Mouse (Mus musculus) lung, postnatal 0 days (tissue): ENCODE results near the gene Slc22a16. TPM values are rescaled to one million over a fixed set of nuclear protein-coding genes. Genes with fewer than 3 reads are reported as not detected.
"Not testable (repeated sequence)": the region's sequence is repeated elsewhere in the genome, so short reads cannot be mapped to it uniquely, and the experiment has no call there.

Source experiments
- ATAC-seq: fragments of 200-750 bp; cut with Nextera tagmentation; 2 replicates; pipeline ENCODE4 v1.8.0; 2017; ENCODE audit warnings: moderate library complexity
- DNase-seq: peaks from one replicate; pipeline ENCODE4 v3.0.0-alpha.2; 2016; ENCODE audit warnings: low spot score
- H3K27ac ChIP-seq: fragments of 300-500 bp; sonication (generic); 2 replicates; pipeline ENCODE4 v1.5.1; 2014; ENCODE audit warnings: antibody characterized with exemption, mild to moderate bottlenecking, low read length, mixed read lengths
- H3K27me3 ChIP-seq: fragments of 300-500 bp; sonication (generic); replicated peaks from 2 replicates; pipeline ENCODE4 v1.6.1; 2014; ENCODE audit warnings: low read length, mixed read lengths; ENCODE audit not compliant: insufficient read depth
- H3K36me3 ChIP-seq: fragments of 300-500 bp; sonication (generic); 2 replicates; pipeline ENCODE4 v1.6.1; 2014; ENCODE audit warnings: low read length, mixed read lengths; ENCODE audit not compliant: insufficient read depth
- H3K4me1 ChIP-seq: fragments of 300-500 bp; sonication (generic); 2 replicates; pipeline ENCODE4 v1.6.1; 2014; ENCODE audit warnings: antibody characterized with exemption, low read depth, low read length, mixed read lengths; ENCODE audit not compliant: insufficient read depth
- H3K4me2 ChIP-seq: fragments of 300-500 bp; sonication (generic); replicated peaks from 2 replicates; pipeline ENCODE4 v1.6.1; 2014; ENCODE audit warnings: low read depth, mild to moderate bottlenecking, low read length, moderate library complexity, mixed read lengths
- H3K4me3 ChIP-seq: fragments of 300-500 bp; sonication (generic); 2 replicates; pipeline ENCODE4 v1.5.1; 2014; ENCODE audit warnings: low read depth, low read length
- H3K9ac ChIP-seq: fragments of 300-500 bp; sonication (generic); replicated peaks from 2 replicates; pipeline ENCODE4 v1.6.1; 2014; ENCODE audit warnings: low read depth, mild to moderate bottlenecking
- H3K9me3 ChIP-seq: fragments of 300-500 bp; sonication (generic); 2 replicates; pipeline ENCODE4 v1.6.1; 2016; ENCODE audit warnings: low read length, mixed read lengths
- CTCF ChIP-seq: IDR thresholded peaks from 2 replicates; pipeline ENCODE4 v1.5.1; 2016; ENCODE audit warnings: antibody characterized with exemption, mild to moderate bottlenecking
- EP300 ChIP-seq: IDR thresholded peaks from 2 replicates; pipeline ENCODE4 v1.6.1; 2016; ENCODE audit warnings: antibody characterized with exemption, mild to moderate bottlenecking, control low read depth
- WGBS: fragments of 180-500 bp; shearing (Covaris S2); extraction: QIAGEN DNeasy Blood & Tissue Kit; methylation state at CpG from one replicate; pipeline ENCODE4 v1.1.7; 2014; 5-methylcytosine and 5-hydroxymethylcytosine counted together
- polyA plus RNA-seq: library from polyadenylated mRNA; unstranded; fragments of >200 nt; fragmentation: Nextera tagmentation; extraction: Ambion mirVana; gene quantifications from 2 replicates; pipeline ENCODE4 v1.2.1, GENCODE M21; 2015

Slc22a16 gene
- polyA plus RNA-seq, 1 experiment from 2014 or later = not detected

GRCm38 (mm10) chr10:40526301-40526761 is 43.8 kb upstream of the Slc22a16 start:
- 70% methylated on average over 8 of the region's 8 CpGs for WGBS
- ATAC-seq (no peak), DNase-seq (no peak)
- Histone ChIP-seq H3K4me1 (no peaks in the 10 kb centered on the region), H3K9ac (no peak overlapping the region), H3K9me3 (no peaks in the 10 kb centered on the region), H3K36me3 (no peaks in the 10 kb centered on the region), H3K4me3 (no peak overlapping the region), H3K27me3 (no peaks in the 10 kb centered on the region), H3K4me2 (no peak overlapping the region), H3K27ac (no peak overlapping the region)
- TF ChIP-seq CTCF (no peak), EP300 (no peak)

DNA sequence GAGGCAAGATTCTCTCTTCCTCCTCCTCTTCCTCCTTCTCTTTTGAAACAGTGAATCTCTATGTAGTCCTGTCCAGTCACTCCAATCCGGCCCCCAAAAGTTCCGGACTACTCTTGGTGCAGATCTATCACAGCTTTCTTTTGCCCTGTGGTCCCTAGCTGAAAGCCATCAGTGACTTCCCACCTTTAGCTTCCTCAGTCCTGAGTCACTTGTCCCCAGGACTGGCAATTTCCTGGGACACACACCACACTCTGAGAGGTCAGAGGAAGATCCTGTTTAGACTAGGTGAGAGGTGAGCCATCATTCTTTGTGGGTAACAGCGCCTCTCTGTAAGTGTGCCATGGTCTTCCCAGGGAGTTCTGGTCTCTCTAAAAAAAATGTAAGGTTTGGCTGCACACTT is 43.1 kb upstream of the Slc22a16 start:
- H3K36me3 ChIP-seq = no peaks in the 10 kb centered on the region
- ATAC-seq = 0 out of 2 replicates have a peak, but pooled peaks have one; percentile 18
- WGBS = 61% methylated on average over 3 of the region's 3 CpGs
- no peaks in the 10 kb centered on the region for H3K27me3 ChIP-seq
- H3K9me3 ChIP-seq = no peaks in the 10 kb centered on the region
- H3K4me1 ChIP-seq = no peaks in the 10 kb centered on the region
- TF ChIP-seq EP300 (no peak), CTCF (no peak)
- DNase-seq = no peak
- H3K27ac ChIP-seq = no peak overlapping the region
- H3K9ac ChIP-seq = no peak overlapping the region
- H3K4me3 ChIP-seq = no peak overlapping the region
- no peak overlapping the region for H3K4me2 ChIP-seq

- ATAC-seq = peak; percentile 63
- no peak for TF ChIP-seq CTCF
- TF ChIP-seq EP300 = no peak
Measured at GRCm38 (mm10) chr10:40527573-40527972, 42.6 kb upstream of the Slc22a16 start.

DNA sequence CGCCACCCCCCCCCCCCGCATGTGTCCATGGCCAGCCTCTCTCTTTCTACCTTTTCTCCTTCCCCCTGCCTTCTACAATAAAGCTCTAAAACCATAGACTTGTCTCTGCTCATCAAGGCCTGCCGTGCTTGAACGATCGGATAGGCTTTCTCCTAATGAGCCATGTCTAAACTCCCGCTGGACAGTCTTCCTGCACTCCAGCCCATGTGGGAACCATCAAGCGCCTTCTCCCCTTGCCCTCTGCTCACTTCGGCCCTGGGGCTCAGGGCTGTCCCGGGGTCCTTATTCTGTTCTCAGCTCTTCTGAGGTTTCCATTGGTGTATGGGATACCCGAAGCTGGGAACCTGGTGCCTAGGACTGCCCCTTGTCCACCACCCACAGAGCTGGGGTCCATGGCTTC is 41.5 kb upstream of the Slc22a16 start:
- TF ChIP-seq EP300 = no peak
- TF ChIP-seq CTCF = no peak

More at GRCm38 (mm10) chr10:40527573-40527972, 42.6 kb upstream of the Slc22a16 start:
- Histone ChIP-seq H3K4me3 (no peak overlapping the region), H3K4me2 (no peak overlapping the region), H3K27ac (no peak overlapping the region), H3K9ac (no peak overlapping the region), H3K27me3 (no peaks in the 10 kb centered on the region), H3K36me3 (no peaks in the 10 kb centered on the region), H3K9me3 (no peaks in the 10 kb centered on the region), H3K4me1 (no peaks in the 10 kb centered on the region)
- 11% methylated on average over 8 of the region's 8 CpGs for WGBS
- DNase-seq = peak; percentile 53

DNA sequence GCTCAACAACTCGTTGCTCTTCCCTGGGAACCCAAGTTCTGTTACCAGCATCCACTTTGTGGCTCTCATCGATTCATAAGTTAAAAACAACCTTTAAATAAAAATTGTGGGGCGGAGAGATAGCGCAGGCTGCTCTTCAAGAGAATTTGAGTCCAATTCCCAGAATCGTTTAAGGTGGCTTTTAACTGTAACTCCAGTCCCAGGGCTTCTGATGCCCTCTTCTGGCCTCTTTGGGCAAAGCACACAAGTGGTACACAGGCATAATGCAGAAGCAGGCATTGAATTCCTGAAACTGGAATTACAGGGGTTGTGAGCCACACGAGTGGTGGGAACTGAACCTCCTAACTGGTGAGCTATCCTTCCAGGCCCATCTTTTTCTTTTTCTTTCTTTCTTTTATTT is 40.5 kb upstream of the Slc22a16 start:
- Histone ChIP-seq H3K9me3 (no peaks in the 10 kb centered on the region), H3K4me3 (no peak overlapping the region), H3K4me1 (no peaks in the 10 kb centered on the region), H3K27me3 (no peaks in the 10 kb centered on the region), H3K9ac (no peak overlapping the region), H3K27ac (no peak overlapping the region), H3K4me2 (no peak overlapping the region), H3K36me3 (no peaks in the 10 kb centered on the region)
- DNase-seq = peak; percentile 51
- TF ChIP-seq EP300 = no peak
- peak; percentile 79 for TF ChIP-seq CTCF
- ATAC-seq = no peak
- WGBS = 52% methylated on average over 6 of the region's 6 CpGs

More for the DNA sequence above, 41.5 kb upstream of the Slc22a16 start:
- Histone ChIP-seq H3K4me2 (no peak overlapping the region), H3K4me1 (no peaks in the 10 kb centered on the region), H3K27me3 (no peaks in the 10 kb centered on the region), H3K9ac (no peak overlapping the region), H3K4me3 (no peak overlapping the region), H3K36me3 (no peaks in the 10 kb centered on the region), H3K9me3 (no peaks in the 10 kb centered on the region), H3K27ac (no peak overlapping the region)
- DNase-seq (no peak), ATAC-seq (no peak)
- WGBS = 71% methylated on average over 8 of the region's 10 CpGs

GRCm38 (mm10) chr10:40530661-40531060 is 39.5 kb upstream of the Slc22a16 start:
- 26% methylated on average over 3 of the region's 3 CpGs for WGBS
- no peaks in the 10 kb centered on the region for H3K9me3 ChIP-seq

GRCm38 (mm10) chr10:40532586-40532985 is 37.5 kb upstream of the Slc22a16 start:
- H3K4me1 ChIP-seq, H3K27me3 ChIP-seq, H3K4me2 ChIP-seq, H3K27ac ChIP-seq, ATAC-seq, DNase-seq, H3K4me3 ChIP-seq, H3K36me3 ChIP-seq, H3K9ac ChIP-seq, H3K9me3 ChIP-seq: not testable (repeated sequence)
- 89% methylated on average over 4 of the region's 4 CpGs for WGBS

More at GRCm38 (mm10) chr10:40530661-40531060, 39.5 kb upstream of the Slc22a16 start:
- Histone ChIP-seq H3K4me2 (no peak overlapping the region), H3K4me1 (no peaks in the 10 kb centered on the region), H3K4me3 (no peak overlapping the region), H3K36me3 (no peaks in the 10 kb centered on the region), H3K27me3 (no peaks in the 10 kb centered on the region), H3K27ac (no peak overlapping the region), H3K9ac (no peak overlapping the region)
- DNase-seq = peak; percentile 17
- no peak for TF ChIP-seq CTCF
- no peak for TF ChIP-seq EP300
- no peak for ATAC-seq
